Comparison of ENCODE assay signal across 8 mouse cellular contexts in the genomic region with DNA sequence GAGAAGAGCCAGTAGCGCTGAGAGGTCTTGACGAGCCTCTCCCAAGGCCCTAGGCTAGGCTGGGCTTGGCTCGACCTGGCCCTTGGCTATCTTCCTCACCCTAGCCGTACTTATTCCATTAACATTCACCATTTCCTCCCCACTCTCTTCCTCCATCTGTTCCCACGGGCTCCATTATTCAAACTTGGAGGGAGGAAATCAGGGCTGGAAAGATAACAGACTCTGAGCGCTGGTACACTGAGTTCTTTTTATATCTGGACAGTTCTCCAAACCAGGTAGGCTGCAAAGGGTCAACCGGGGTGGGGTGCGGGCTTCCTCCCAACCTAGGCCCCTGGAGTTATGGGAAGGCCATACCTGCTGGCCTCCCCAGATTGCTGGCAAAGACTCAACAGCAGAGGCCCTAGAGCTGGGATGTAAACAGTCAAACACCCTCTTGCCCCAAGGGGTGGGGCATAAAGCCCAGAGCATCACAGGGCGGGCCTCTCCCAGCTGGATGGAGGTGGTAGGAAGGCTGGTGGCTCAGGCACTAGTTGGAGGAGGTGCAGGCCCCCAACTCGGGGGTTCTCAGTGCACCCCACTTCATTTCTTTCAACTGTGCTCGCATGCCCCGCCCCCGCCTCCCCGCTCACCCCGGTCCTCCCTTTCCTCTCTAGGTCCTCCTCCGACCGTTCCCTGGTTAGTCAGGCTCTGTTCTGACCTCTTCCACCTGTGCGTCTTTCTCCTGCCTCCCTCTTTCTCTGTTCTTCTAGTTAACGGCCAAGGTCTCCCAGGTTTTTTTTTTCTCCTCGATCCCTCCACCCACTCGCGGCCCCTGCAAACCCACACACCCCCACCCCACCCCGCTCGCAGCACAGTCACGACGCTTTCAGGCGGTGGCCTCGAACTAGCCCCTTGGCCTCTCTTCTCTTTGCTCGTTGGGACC. TPM values are rescaled to one million over a fixed set of nuclear protein-coding genes. Genes with fewer than 3 reads are reported as not detected.
A peak's percentile ranks its signal among the peaks of the same experiment; 100 is the strongest.
DNase-seq lines count a peak whose midpoint lies in the region; ATAC-seq lines count a peak whose summit lies in the region.

A gene (plus strand): TSS at position 146 of the 922 bp plus-strand sequence.

- peak within 1 kb of the TSS; percentile 77 for H3K9ac ChIP-seq in kidney, embryonic 16.5 days (replicated peaks; ENCODE audit: low read length)

- DNase-seq in cerebellum, adult 11 months: no peak
- peak; percentile 64 to 67 for DNase-seq in cerebellum, postnatal 10 days
- DNase-seq in heart, adult 9 months (ENCODE audit: low spot score in 2 of 2): peak; percentile 83 to 88
- peak; percentile 73 for DNase-seq in lung, postnatal 36 days
- peak; percentile 71 for DNase-seq in testis, postnatal 10 days (ENCODE audit: low spot score)
- no peak for DNase-seq in left cerebral cortex, postnatal 14 days (ENCODE audit: low spot score in 2 of 2)

- H3K4me3 ChIP-seq in kidney, embryonic 16.5 days (ENCODE audit: low read length): peak within 1 kb of the TSS; percentile 56

- ATAC-seq in cerebellum, adult (ENCODE audit: insufficient number of reproducible peaks, low FRiP score, low TSS enrichment): 0 out of 2 replicates have a peak, but pooled peaks have one; percentile 24
- ATAC-seq in kidney, embryonic 16.5 days (ENCODE audit: low FRiP score, low TSS enrichment): peak; percentile 44; the same call in 1 of the 2 replicates

- intact Hi-C loops in left cerebral cortex, postnatal 14 days (cut with DNase I): no loop called here

- peaks cover 45% of the 10 kb centered on the region for H3K36me3 ChIP-seq in kidney, embryonic 16.5 days (ENCODE audit: insufficient read depth, low read length)

- peaks cover 22% of the 10 kb centered on the region for H3K4me1 ChIP-seq in kidney, embryonic 16.5 days (ENCODE audit: insufficient read depth, low read length)

- no peaks in the 10 kb centered on the region for H3K9me3 ChIP-seq in kidney, embryonic 16.5 days (ENCODE audit: low read length)

- H3K27me3 ChIP-seq in kidney, embryonic 16.5 days (ENCODE audit: insufficient read depth, low read length): no peaks in the 10 kb centered on the region

- 17% methylated on average over 26 of the region's 29 CpGs for WGBS in kidney, embryonic 16.5 days

- peak within 1 kb of the TSS; percentile 68 for H3K27ac ChIP-seq in kidney, embryonic 16.5 days (ENCODE audit: low read length)

- H3K4me2 ChIP-seq in kidney, embryonic 16.5 days (replicated peaks; ENCODE audit: low read depth, low read length): peak within 1 kb of the TSS; percentile 83

RNA-seq across cellular contexts. Expression of the gene that starts here (rescaled TPM):
- polyA plus RNA-seq in kidney, embryonic 16.5 days (2015; fragmentation: Nextera tagmentation; extraction: Ambion mirVana): 14.2 and 15.0 TPM in 2 replicates
- total RNA-seq in left cerebral cortex, postnatal 14 days (2021): 1 to 10 TPM in 1 of 2 experiments, under 1 TPM in 1; 0.91 to 1.0 TPM

Comparison
In these comparisons a context has a peak if more than half of its experiments do, and no peak if none do; other contexts are left out.
1. DNase-seq: peak in cerebellum, postnatal 10 days (2 of 2), heart, adult 9 months (2 of 2), lung, postnatal 36 days (single experiment) and testis, postnatal 10 days (single experiment); none in cerebellum, adult 11 months (single experiment) and left cerebral cortex, postnatal 14 days (0 of 2).